Mouse (Mus musculus) embryo, embryonic 11 days (tissue): ENCODE measurements around the gene Unk.
"Not testable (repeated sequence)": the region's sequence is repeated elsewhere in the genome, so short reads cannot be mapped to it uniquely, and the experiment has no call there.

Experiments
- DNase-seq: peaks from one replicate; pipeline ENCODE4 v3.0.0-alpha.2; 2015

Gene Unk

GRCm38 (mm10) chr11:116010948-116011347 is 19.2 kb upstream of the Unk start:
- no peak for DNase-seq

DNA sequence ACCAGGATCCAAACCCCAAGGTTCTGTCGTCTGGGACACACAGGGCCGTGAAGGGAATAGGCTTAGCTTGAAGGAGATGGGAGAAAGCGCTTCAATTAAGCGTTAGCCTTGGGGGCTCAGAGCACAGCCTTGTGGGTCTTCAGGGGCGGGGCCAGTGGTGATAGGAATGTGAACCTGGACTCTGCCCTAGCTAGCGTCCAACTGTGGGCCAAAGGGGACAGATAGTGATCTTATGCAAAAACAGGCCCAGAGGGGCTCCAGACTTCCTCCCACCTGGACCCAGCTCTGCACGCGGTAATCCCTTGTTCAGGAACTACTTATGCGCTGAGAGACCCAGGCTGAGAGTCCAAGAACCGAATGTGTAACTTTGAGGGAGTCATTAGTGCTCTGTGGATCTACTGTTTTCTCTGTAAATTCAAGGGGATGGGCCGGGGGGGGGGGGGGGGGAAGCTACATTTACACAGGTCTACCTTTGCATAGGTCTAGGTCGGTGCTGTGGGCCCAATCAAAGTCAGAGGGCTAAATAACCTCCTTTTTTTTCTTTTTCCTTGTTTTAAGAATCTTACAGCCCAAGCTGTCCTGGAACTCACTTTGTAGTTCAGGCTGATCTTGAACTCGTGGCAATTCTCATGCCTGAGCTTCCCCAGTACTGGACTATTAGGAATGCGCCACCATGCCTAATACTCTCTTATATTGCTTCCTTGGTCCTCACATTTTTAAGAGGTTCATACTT is 18.4 kb upstream of the Unk start:
- DNase-seq: peak; percentile 58

- peak; percentile 96 for DNase-seq
Measured at GRCm38 (mm10) chr11:116012262-116012947, 17.7 kb upstream of the Unk start, which contains the start of gene Galk1. Gene Galk1, minus strand, starts transcription at chr11:116012719.

GRCm38 (mm10) chr11:116014821-116015220 is 15.3 kb upstream of the Unk start:
- DNase-seq: no peak

DNA sequence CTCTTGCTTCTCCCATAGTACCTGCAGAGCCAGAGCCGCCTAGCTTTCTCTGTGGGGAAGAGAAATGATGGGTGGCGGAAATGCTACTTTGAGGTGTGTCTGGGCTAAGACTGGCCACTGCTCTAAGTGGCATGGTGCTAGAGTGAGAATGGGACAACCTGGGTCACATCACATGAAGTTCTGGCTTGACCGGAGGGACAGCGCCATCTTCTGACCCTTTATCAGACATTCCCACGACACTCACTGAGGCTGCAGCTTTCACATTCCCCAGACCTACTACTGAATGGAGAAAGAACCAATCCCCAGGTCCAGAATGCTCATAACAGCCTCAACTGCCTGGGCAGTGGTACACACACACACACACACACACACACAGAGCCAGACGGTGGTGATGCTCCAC is 12.0 kb upstream of the Unk start:
- peak; percentile 59 for DNase-seq

GRCm38 (mm10) chr11:116018867-116019266 is 11.3 kb upstream of the Unk start:
- DNase-seq: not testable (repeated sequence)

- no peak for DNase-seq
Measured at GRCm38 (mm10) chr11:116019360-116019791, 10.7 kb upstream of the Unk start.

GRCm38 (mm10) chr11:116019976-116020411 is 10.1 kb upstream of the Unk start:
- DNase-seq: no peak

- no peak for DNase-seq
Measured at GRCm38 (mm10) chr11:116020519-116020922, 9.6 kb upstream of the Unk start.

GRCm38 (mm10) chr11:116021328-116022220 is 8.5 kb upstream of the Unk start:
- no peak for DNase-seq

DNA sequence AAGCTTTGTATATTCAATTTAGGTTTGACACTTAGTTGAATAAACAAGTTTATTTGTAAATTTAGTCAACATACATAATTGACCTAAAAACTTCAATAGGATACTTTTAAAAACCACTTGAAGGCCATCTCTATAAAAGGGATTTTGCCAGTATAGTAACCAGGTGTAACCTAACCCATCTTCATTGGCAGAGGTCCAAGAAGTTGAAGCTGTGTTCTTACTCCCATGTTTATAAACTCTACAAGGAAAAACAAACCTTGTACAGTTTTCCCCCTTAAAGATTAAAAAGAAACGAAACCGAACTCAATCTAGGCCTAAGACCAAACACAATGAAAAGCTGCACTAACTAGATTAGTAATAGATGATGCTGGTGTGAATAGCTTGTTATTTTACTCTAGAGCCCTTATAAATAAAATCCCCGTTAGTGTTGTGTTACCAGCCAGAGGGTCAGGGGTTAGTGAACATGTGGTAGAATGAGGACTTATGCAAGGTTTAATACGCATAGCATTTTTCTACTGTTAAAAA is 7.8 kb upstream of the Unk start:
- no peak for DNase-seq

DNA sequence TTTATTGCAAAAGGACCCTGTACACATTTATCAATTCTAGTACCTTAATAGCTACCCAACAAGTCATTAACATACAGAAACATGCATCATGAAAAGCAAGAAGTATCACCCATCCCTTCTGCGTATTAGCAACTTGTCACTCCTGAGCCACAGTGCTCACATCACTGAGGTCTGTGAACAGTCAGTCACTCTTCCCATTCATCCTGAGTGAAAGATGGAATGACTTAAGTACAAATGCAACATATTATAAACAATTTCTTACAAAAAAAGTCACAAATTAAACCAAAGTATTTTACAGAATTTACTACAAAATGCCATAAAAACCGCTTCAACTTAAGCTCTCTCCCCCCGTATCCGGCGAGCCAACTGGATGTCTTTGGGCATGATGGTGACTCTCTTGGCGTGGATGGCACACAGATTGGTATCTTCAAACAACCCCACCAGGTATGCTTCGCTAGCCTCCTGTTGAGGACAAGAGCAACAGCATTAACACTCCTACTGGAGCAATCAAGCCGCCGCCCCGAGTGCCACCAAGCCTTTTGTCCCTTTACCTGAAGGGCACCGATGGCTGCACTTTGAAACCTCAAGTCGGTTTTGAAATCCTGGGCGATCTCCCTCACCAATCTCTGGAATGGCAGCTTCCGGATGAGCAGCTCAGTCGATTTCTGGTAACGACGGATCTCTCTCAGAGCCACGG is 6.9 kb upstream of the Unk start:
- DNase-seq: not testable (repeated sequence)

GRCm38 (mm10) chr11:116023771-116024355 is 6.3 kb upstream of the Unk start:
- DNase-seq: peak; percentile 81

DNA sequence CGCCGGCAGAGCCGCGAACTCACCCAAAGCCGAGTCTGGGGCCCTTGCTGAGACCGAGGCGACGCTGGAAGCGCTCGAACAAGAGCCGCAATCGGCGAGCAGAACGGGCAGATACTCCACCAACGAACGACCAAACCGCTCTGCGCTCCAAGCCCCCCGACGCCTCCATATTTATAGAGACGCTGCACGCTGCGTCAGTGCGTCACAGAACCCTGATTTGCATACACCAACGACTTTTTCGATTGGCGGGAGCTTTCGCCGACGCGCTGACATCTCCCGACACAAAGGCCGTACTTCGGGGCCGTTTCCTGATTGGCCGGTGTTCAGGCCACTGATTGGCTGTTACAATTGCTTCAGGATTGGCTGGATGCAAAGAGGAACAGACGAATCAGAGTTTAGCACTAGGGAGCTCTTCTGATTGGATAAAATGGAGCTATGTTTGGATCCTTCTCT is 5.7 kb upstream of the Unk start:
- DNase-seq: peak; percentile 98

DNA sequence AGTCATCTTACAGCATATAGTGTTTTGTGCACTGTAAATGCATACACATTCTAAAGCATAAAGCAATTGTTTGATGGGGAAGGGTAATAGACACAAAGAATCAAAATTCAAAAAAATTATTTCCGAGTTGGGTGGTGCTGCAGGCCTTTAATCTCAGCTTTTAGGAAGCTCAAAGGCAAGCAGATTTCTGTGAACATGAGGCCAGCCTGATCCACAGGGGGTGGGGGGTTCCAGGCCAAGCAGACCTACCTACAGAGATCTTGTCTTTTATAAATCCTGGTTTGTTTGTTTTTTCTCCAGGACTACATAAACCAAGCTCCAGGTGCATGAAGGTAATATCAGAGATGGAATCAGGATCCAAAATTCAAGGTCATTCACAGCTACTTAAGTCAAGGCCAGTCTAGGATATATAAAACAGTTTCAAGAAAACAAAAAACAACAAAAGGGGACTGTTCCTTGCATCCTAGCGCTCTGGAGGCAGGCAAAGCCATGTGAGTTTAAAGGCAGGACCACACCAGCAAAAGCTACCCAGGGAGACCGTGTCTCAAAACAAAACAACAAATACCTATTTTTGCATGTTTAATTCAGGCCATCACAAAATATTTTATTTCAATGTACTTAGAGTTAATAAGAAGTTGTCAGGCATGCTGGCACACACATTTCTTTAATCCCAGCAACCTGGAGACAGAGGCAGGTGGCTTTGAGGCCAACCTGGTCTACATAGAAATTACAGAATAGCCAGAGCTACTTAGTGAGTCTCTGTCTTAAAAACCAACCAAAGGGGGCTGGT is 4.9 kb upstream of the Unk start:
- no peak for DNase-seq

- DNase-seq: no peak
Measured at GRCm38 (mm10) chr11:116027756-116028155, 2.4 kb upstream of the Unk start, which contains the start of gene H3f3b. Gene H3f3b, minus strand, starts transcription at chr11:116027962.

- no peak for DNase-seq
Measured at GRCm38 (mm10) chr11:116028177-116028865, 1.8 kb upstream of the Unk start.

GRCm38 (mm10) chr11:116029086-116029865 is 846 bp upstream of the Unk start:
- DNase-seq: no peak
